In the genomic region with DNA sequence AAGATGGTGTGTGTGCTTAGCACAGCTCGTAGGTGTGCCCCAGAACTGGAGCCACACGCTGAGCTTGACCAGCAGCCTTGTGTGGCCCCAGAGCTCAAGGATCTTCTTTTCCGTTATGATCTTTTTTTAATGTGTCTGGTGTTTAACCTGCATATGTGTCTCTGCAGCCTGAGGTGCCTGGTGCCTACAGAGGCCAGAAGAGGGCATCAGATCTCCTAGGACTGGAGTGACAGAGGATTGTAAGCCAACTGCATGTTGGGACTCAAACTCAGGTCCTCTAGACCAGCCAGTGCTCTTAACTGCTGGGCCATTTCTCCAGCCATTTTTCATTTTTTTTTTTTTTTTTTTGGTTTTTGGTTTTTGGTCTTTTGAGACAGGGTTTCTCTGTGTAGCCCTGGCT, we compare ENCODE assay signal across 11 mouse cellular contexts. TPM values are rescaled to one million over a fixed set of nuclear protein-coding genes. Genes with fewer than 3 reads are reported as not detected.
A peak's percentile ranks its signal among the peaks of the same experiment; 100 is the strongest.
DNase-seq lines count a peak whose midpoint lies in the region; ATAC-seq and TF ChIP-seq lines count a peak whose summit lies in the region.
"Had no signal": no experiment of that assay in that cellular context is flagged by ENCODE, and none has a peak within 500 bp of the region (broad histone marks: within the 10 kb centered on the region; RNA-seq: fewer than 3 reads in every experiment).

No protein-coding gene starts in this region.

- H3K9ac ChIP-seq in heart, postnatal 0 days (replicated peaks; ENCODE audit: low read depth, low read length): no peak overlapping the region
- no peak overlapping the region for H3K9ac ChIP-seq in liver, embryonic 15.5 days
- H3K9ac ChIP-seq: midbrain, embryonic 12.5 days had no signal

- TF ChIP-seq EP300 in heart, postnatal 0 days (IDR thresholded peaks at IDR 0.05; ENCODE audit: low read depth): no peak

- no peak overlapping the region for H3K4me3 ChIP-seq in heart, postnatal 0 days (ENCODE audit: low read depth, low read length)
- H3K4me3 ChIP-seq in liver, embryonic 15.5 days (replicated peaks): no peak overlapping the region
- H3K4me3 ChIP-seq: midbrain, embryonic 12.5 days had no signal

- no peak for DNase-seq in heart, postnatal 0 days (ENCODE audit: low spot score)
- no peak for DNase-seq in heart, adult 18-20 months
- DNase-seq in 3T3-L1 (ENCODE audit: low read depth, low spot score) (peak; percentile 51), MN1 (ENCODE audit: low spot score) (peak; percentile 27), adipocyte (ENCODE audit: low spot score) (no peak)
- DNase-seq in neural tube, embryonic 10.5 days (ENCODE audit: extremely low spot score, low spot score): no peak
- DNase-seq: heart, postnatal 14 days; kidney, postnatal 10 days had no signal

- TF ChIP-seq CTCF in heart, postnatal 0 days (IDR thresholded peaks at IDR 0.05; ENCODE audit: low read depth): peak; percentile 27

- ATAC-seq in heart, postnatal 0 days (ENCODE audit: insufficient read depth, low read depth): no peak
- 0 out of 2 replicates have a peak, but pooled peaks have one; percentile 16 for ATAC-seq in liver, embryonic 15.5 days (ENCODE audit: insufficient read depth)
- no peak for ATAC-seq in monocyte, adult 5-6 weeks (replicated peaks; ENCODE audit: insufficient number of reproducible peaks, low FRiP score, low TSS enrichment, poor library complexity, severe bottlenecking)

- no peak overlapping the region for H3K4me2 ChIP-seq in heart, postnatal 0 days (ENCODE audit: low read depth, low read length)
- no peak overlapping the region for H3K4me2 ChIP-seq in liver, embryonic 15.5 days
- H3K4me2 ChIP-seq: midbrain, embryonic 12.5 days had no signal

- WGBS in heart, postnatal 0 days: 83% methylated on average over 3 of the region's 3 CpGs
- 74% methylated on average over 3 of the region's 3 CpGs for WGBS in liver, embryonic 15.5 days (ENCODE audit: insufficient replicate concordance)

- H3K9me3 ChIP-seq in heart, postnatal 0 days (replicated peaks; ENCODE audit: control insufficient read depth, low read length): no peaks in the 10 kb centered on the region
- no peaks in the 10 kb centered on the region for H3K9me3 ChIP-seq in liver, embryonic 15.5 days (replicated peaks)
- H3K9me3 ChIP-seq: midbrain, embryonic 12.5 days had no signal

- no peak overlapping the region for H3K27ac ChIP-seq in heart, postnatal 0 days (ENCODE audit: low read depth)
- H3K27ac ChIP-seq in liver, embryonic 15.5 days (replicated peaks): no peak overlapping the region
- H3K27ac ChIP-seq: midbrain, embryonic 12.5 days had no signal

- no peaks in the 10 kb centered on the region for H3K27me3 ChIP-seq in heart, postnatal 0 days (ENCODE audit: control insufficient read depth, insufficient read depth, low read length)
- H3K27me3 ChIP-seq in liver, embryonic 15.5 days: no peaks in the 10 kb centered on the region
- H3K27me3 ChIP-seq: midbrain, embryonic 12.5 days had no signal

- H3K4me1 ChIP-seq in heart, postnatal 0 days (ENCODE audit: control insufficient read depth, insufficient read depth): peaks cover 5% of the 10 kb centered on the region; the same call in 1 of the 2 replicates
- peaks cover 29% of the 10 kb centered on the region for H3K4me1 ChIP-seq in liver, embryonic 15.5 days (replicated peaks)

- H3K36me3 ChIP-seq in heart, postnatal 0 days (replicated peaks; ENCODE audit: control insufficient read depth, insufficient read depth, low read length): peaks cover 25% of the 10 kb centered on the region
- H3K36me3 ChIP-seq in liver, embryonic 15.5 days (replicated peaks): peaks cover 51% of the 10 kb centered on the region

RNA-seq across cellular contexts. Expression of a gene that starts 5.3 kb away (rescaled TPM):
- 74.1 and 82.7 TPM in 2 replicates for total RNA-seq in heart, postnatal 0 days (2014; rRNA removed; ENCODE audit: low replicate concordance)
- 111 and 116 TPM in 2 replicates for polyA plus RNA-seq in heart, postnatal 0 days (2015; fragmentation: Nextera tagmentation; extraction: Ambion mirVana)
- 100 to 1,000 TPM; 150 to 174 TPM for total RNA-seq in heart, adult 18-20 months (2021)
- polyA plus RNA-seq in liver, embryonic 15.5 days (2015; fragmentation: Nextera tagmentation; extraction: Ambion mirVana): 27.5 and 28.4 TPM in 2 replicates
- 41.4 to 45.3 TPM (median 44.4 TPM) in 3 replicates for total RNA-seq in monocyte, adult 5-6 weeks (2017)

RNA-seq across cellular contexts. Expression of a gene that starts 12.0 kb away (rescaled TPM):
- 76.0 and 82.4 TPM in 2 replicates for total RNA-seq in heart, postnatal 0 days (2014; rRNA removed; ENCODE audit: low replicate concordance)
- polyA plus RNA-seq in heart, postnatal 0 days (2015; fragmentation: Nextera tagmentation; extraction: Ambion mirVana): 104 and 105 TPM in 2 replicates
- total RNA-seq in heart, adult 18-20 months (2021): 100 to 1,000 TPM; 373 to 434 TPM
- 146 and 173 TPM in 2 replicates for polyA plus RNA-seq in liver, embryonic 15.5 days (2015; fragmentation: Nextera tagmentation; extraction: Ambion mirVana)
- total RNA-seq in monocyte, adult 5-6 weeks (2017): 58.1 to 134 TPM (median 61.2 TPM) in 3 replicates

RNA-seq across cellular contexts. Expression of a gene that starts 16.1 kb away (rescaled TPM):
- total RNA-seq in heart, postnatal 0 days (2014; rRNA removed; ENCODE audit: low replicate concordance): 164 and 224 TPM in 2 replicates
- 615 and 804 TPM in 2 replicates for polyA plus RNA-seq in heart, postnatal 0 days (2015; fragmentation: Nextera tagmentation; extraction: Ambion mirVana)
- 10 to 100 TPM; 95.3 to 98.8 TPM for total RNA-seq in heart, adult 18-20 months (2021)
- polyA plus RNA-seq in liver, embryonic 15.5 days (2015; fragmentation: Nextera tagmentation; extraction: Ambion mirVana): 525 and 554 TPM in 2 replicates
- 110 to 176 TPM (median 141 TPM) in 3 replicates for total RNA-seq in monocyte, adult 5-6 weeks (2017)

RNA-seq across cellular contexts. Expression of a gene that starts 42.2 kb away (rescaled TPM):
- 21.3 and 41.1 TPM in 2 replicates for total RNA-seq in heart, postnatal 0 days (2014; rRNA removed; ENCODE audit: low replicate concordance)
- 62.9 and 67.5 TPM in 2 replicates for polyA plus RNA-seq in heart, postnatal 0 days (2015; fragmentation: Nextera tagmentation; extraction: Ambion mirVana)
- total RNA-seq in heart, adult 18-20 months (2021): 10 to 100 TPM; 18.2 to 19.2 TPM
- 88.7 and 92.1 TPM in 2 replicates for polyA plus RNA-seq in liver, embryonic 15.5 days (2015; fragmentation: Nextera tagmentation; extraction: Ambion mirVana)
- total RNA-seq in monocyte, adult 5-6 weeks (2017): 62.5 to 83.1 TPM (median 79.3 TPM) in 3 replicates

RNA-seq across cellular contexts. Expression of a gene that starts 49.1 kb away (rescaled TPM):
- total RNA-seq in heart, postnatal 0 days (2014; rRNA removed; ENCODE audit: low replicate concordance): 41.1 and 71.6 TPM in 2 replicates
- polyA plus RNA-seq in heart, postnatal 0 days (2015; fragmentation: Nextera tagmentation; extraction: Ambion mirVana): 57.9 and 65.9 TPM in 2 replicates
- 10 to 100 TPM; 35.6 to 37.4 TPM for total RNA-seq in heart, adult 18-20 months (2021)
- 84.0 and 88.1 TPM in 2 replicates for polyA plus RNA-seq in liver, embryonic 15.5 days (2015; fragmentation: Nextera tagmentation; extraction: Ambion mirVana)
- total RNA-seq in monocyte, adult 5-6 weeks (2017): 57.1 to 85.3 TPM (median 81.5 TPM) in 3 replicates

Comparison
In these comparisons a context has a peak if more than half of its experiments do, and no peak if none do; other contexts are left out.
1. DNase-seq: peak in 3T3-L1 (single experiment) and MN1 (single experiment); none in heart, postnatal 0 days (single experiment), heart, adult 18-20 months (0 of 2), neural tube, embryonic 10.5 days (single experiment) and adipocyte (single experiment).